Mouse (Mus musculus) left cerebral cortex, adult 9 months (tissue): ENCODE data around the gene Psrc1.

Experiments used
- DNase-seq, 2 experiments: peaks; one replicate each; pipeline ENCODE4 v3.0.0; 2022; ENCODE audit warnings: low spot score in 2 of 2

The Psrc1 gene

GRCm38 (mm10) chr3:108423844-108424801 lies 40.5 kb downstream of the Psrc1 start:
- DNase-seq: peak in 1 of 2 experiments; percentile 62

DNA sequence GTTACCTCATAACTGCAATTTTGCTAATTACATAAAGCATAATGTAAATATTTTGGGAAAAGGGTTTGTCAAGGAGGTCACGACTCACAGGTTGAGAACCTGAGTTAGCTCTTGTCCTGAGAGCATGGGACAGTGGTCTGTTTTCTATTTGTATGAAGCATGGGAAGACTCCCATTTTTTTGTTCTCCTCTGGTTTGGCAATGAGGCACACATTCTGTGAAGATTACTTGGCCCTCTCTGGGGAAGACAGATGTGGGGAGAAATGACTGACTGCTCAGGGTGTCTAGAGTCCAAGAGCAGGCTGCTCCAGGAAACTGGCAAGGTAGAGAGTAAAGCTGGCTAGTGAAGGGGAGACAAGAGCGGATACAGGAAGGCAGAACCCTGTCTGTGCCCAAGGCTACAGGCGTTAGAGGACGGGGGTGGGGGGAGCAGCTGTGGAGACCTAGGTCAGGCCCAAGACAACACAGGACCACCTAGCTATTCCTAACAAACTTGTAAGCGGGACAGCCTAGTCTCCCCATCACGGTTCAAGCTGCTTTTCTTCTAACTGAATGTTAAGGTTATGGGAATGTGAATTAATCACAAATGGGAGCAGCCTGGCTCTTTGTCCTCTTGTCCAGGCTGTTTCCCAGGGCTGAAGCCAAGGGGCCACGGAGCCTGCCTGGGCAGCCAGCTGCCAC lies 41.4 kb downstream of the Psrc1 start:
- DNase-seq: no peak

- no peak for DNase-seq
Observed at GRCm38 (mm10) chr3:108425624-108426018, 42.0 kb downstream of the Psrc1 start.

GRCm38 (mm10) chr3:108432542-108433187 lies 49.0 kb downstream of the Psrc1 start:
- peak in 1 of 2 experiments; percentile 45 for DNase-seq

DNA sequence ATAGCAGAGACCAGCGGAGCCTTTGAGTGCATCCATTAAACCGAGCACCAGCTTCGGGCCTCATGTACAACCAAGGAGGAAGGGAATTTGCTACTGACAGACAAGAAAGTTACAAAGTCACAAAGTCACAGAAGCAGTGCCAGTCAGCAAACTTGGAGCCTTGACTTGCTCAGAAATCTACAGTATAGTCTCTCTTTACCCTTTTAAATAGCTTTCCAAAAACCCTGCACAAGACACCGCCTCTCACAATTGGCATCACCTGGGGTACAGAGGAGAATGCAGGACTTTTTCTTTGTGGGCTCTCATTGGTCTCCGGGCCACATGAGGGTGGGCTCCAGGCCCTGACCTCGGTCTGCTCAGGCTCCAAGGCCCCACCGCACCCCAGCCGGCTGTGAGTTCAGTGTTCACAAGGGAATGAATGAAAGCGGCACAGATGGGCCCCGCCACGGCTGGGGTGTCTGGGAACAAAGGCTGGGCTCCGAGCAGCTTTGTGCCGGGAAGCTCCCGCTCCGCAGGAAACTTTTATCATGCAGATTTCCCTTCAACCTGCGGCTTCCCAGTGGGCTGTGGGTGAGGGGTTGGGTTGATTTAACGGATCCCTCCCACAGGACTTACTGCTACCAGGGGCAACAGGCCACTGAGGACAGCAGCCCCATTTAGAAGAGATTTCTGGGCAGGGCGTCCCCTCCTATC lies 49.7 kb downstream of the Psrc1 start:
- DNase-seq: no peak

DNA sequence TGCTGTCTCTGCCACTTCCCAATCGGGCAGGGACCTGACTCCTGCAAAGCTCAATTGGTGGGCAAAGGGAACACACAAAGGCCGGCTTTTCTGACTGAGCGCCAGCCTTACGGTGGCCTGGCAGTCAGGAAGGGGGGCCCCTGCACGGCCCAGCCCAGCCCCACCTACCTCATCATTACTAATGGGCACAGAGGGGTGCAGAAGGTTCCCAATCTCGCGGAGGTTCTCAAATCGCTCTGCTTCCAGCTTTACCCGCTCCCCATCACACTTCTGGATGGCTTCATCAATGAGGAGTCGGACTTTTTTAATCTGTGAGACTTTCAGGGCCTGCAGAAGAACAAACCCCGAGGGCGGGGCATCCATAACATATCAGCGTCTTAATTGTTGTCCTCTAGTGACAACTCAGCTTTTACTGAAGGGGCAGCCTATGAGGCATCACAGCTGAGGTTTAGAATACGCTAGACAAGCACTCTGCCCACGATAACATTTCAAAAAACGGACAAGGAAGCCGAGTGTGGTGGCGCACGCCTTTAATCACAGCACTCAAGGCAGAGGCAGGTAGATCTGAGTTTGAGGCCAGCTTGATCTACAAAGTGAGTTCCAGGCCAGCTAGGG lies 50.3 kb downstream of the Psrc1 start:
- DNase-seq: no peak

- DNase-seq: no peak
Observed at GRCm38 (mm10) chr3:108435701-108436379, 52.2 kb downstream of the Psrc1 start.

DNA sequence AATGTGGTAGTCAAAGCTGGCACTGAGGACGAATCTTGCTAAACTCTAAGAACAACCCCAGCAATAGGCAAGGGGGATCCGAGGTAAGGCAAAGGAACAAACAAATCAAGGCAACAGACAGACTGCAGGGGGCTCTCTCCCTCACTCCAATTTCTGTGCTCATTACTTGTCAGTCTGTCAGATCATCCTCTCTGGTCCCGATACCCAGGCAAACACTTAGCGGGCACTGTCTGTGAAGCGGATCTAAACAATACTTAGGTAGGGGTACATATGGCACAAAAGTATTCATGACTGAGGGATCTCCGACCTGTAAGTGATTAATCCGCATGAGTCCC lies 52.7 kb downstream of the Psrc1 start:
- DNase-seq: no peak
